Mouse (Mus musculus): ENCODE measurements around the gene Uggt1. TPM values are rescaled to one million over a fixed set of nuclear protein-coding genes. Genes with fewer than 3 reads are reported as not detected.

The Uggt1 gene
- polyA plus RNA-seq, 1 experiment from 2014 or later, result 59.8 TPM

- 78% methylated on average over 9 of the region's 9 CpGs for WGBS
- Histone ChIP-seq H3K27ac (no peak overlapping the region), H3K9me3 (ENCODE audit: control insufficient read depth, low read length) (no peaks in the 10 kb centered on the region), H3K4me2 (replicated peaks) (no peak overlapping the region), H3K4me3 (replicated peaks; ENCODE audit: low read length) (no peak overlapping the region), H3K9ac (no peak overlapping the region), H3K27me3 (ENCODE audit: control insufficient read depth, insufficient read depth, low read length) (no peaks in the 10 kb centered on the region), H3K4me1 (replicated peaks; ENCODE audit: control insufficient read depth, insufficient read depth, low read length) (no peaks in the 10 kb centered on the region), H3K36me3 (replicated peaks; ENCODE audit: control insufficient read depth, insufficient read depth) (no peaks in the 10 kb centered on the region)
- DNase-seq (ENCODE audit: low spot score), result no peak
- no peak for ATAC-seq (ENCODE audit: low FRiP score)
Measured at GRCm38 (mm10) chr1:36118061-36118685, 126.3 kb downstream of the Uggt1 start.

GRCm38 (mm10) chr1:36116488-36116887 lies 128.0 kb downstream of the Uggt1 start:
- Histone ChIP-seq H3K4me3 (replicated peaks; ENCODE audit: low read length) (no peak overlapping the region), H3K27me3 (ENCODE audit: control insufficient read depth, insufficient read depth, low read length) (no peaks in the 10 kb centered on the region), H3K9me3 (ENCODE audit: control insufficient read depth, low read length) (no peaks in the 10 kb centered on the region), H3K36me3 (replicated peaks; ENCODE audit: control insufficient read depth, insufficient read depth) (no peaks in the 10 kb centered on the region), H3K9ac (no peak overlapping the region), H3K4me2 (replicated peaks) (no peak overlapping the region), H3K27ac (no peak overlapping the region), H3K4me1 (replicated peaks; ENCODE audit: control insufficient read depth, insufficient read depth, low read length) (no peaks in the 10 kb centered on the region)
- ATAC-seq (ENCODE audit: low FRiP score) (no peak), DNase-seq (ENCODE audit: low spot score) (no peak)
- WGBS, result 81% methylated on average over 5 of the region's 5 CpGs

GRCm38 (mm10) chr1:36114844-36115243 lies 129.7 kb downstream of the Uggt1 start:
- Histone ChIP-seq H3K9ac (no peak overlapping the region), H3K27ac (no peak overlapping the region), H3K9me3 (ENCODE audit: control insufficient read depth, low read length) (no peaks in the 10 kb centered on the region), H3K4me2 (replicated peaks) (no peak overlapping the region), H3K4me1 (replicated peaks; ENCODE audit: control insufficient read depth, insufficient read depth, low read length) (no peaks in the 10 kb centered on the region), H3K36me3 (replicated peaks; ENCODE audit: control insufficient read depth, insufficient read depth) (no peaks in the 10 kb centered on the region), H3K27me3 (ENCODE audit: control insufficient read depth, insufficient read depth, low read length) (no peaks in the 10 kb centered on the region), H3K4me3 (replicated peaks; ENCODE audit: low read length) (no peak overlapping the region)
- ATAC-seq (ENCODE audit: low FRiP score), result no peak
- WGBS, result 85% methylated on average over 3 of the region's 3 CpGs
- no peak for DNase-seq (ENCODE audit: low spot score)

DNA sequence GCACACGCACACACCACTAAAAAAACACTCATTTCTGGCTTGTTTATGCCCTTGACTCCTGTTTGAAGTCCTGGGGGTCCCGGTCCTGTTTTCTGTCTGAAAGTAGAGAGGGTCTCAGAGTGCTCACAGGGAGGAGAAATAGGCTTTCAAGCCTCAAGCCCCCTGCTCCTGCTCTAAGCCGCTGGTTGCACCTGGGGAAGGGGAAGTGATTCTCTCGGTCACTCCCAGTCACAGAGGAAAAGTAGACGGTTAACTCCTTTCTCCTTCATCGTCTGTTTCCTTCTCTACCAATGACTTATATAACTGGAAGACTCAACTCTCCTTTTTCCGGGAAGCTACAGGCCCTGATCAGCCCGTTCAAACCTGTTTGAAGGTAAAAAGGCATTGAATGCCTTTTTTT lies 130.8 kb downstream of the Uggt1 start:
- Histone ChIP-seq H3K27me3 (ENCODE audit: control insufficient read depth, insufficient read depth, low read length) (no peaks in the 10 kb centered on the region), H3K4me2 (replicated peaks) (no peak overlapping the region), H3K27ac (no peak overlapping the region), H3K4me3 (replicated peaks; ENCODE audit: low read length) (no peak overlapping the region), H3K9me3 (ENCODE audit: control insufficient read depth, low read length) (no peaks in the 10 kb centered on the region), H3K4me1 (replicated peaks; ENCODE audit: control insufficient read depth, insufficient read depth, low read length) (no peaks in the 10 kb centered on the region), H3K9ac (no peak overlapping the region), H3K36me3 (replicated peaks; ENCODE audit: control insufficient read depth, insufficient read depth) (no peaks in the 10 kb centered on the region)
- WGBS, result 89% methylated on average over 8 of the region's 8 CpGs
- ATAC-seq (ENCODE audit: low FRiP score), result no peak
- no peak for DNase-seq (ENCODE audit: low spot score)

DNA sequence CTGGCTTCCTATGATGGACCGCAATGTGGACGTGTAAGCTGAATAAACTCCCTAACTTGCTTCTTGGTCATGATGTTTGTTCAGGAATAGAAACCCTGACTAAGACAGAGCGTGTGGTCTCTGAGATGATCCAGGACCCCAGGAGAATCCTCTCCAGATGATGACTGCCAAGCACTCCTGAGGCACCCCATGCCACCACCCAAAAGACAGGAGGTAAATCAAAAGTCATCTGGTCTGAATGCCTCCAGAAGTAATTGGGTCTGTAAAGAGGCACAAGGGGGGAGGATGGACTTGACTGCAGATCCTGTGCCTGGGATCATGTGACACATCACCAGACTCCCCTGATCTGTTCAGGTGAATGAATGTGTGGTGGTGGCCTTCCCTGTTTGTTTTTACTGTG lies 131.9 kb downstream of the Uggt1 start:
- DNase-seq (ENCODE audit: low spot score) (no peak), ATAC-seq (ENCODE audit: low FRiP score) (no peak)
- no peaks in the 10 kb centered on the region for H3K27me3 ChIP-seq (ENCODE audit: control insufficient read depth, insufficient read depth, low read length)
- no peak overlapping the region for H3K4me3 ChIP-seq (replicated peaks; ENCODE audit: low read length)
- H3K4me2 ChIP-seq (replicated peaks), result no peak overlapping the region
- H3K9ac ChIP-seq, result no peak overlapping the region
- H3K36me3 ChIP-seq (replicated peaks; ENCODE audit: control insufficient read depth, insufficient read depth), result no peaks in the 10 kb centered on the region
- H3K27ac ChIP-seq, result no peak overlapping the region
- H3K4me1 ChIP-seq (replicated peaks; ENCODE audit: control insufficient read depth, insufficient read depth, low read length), result no peaks in the 10 kb centered on the region
- H3K9me3 ChIP-seq (ENCODE audit: control insufficient read depth, low read length), result no peaks in the 10 kb centered on the region
- 91% methylated on average over 3 of the region's 3 CpGs for WGBS

GRCm38 (mm10) chr1:36109987-36110386 lies 134.5 kb downstream of the Uggt1 start:
- no peak overlapping the region for H3K27ac ChIP-seq
- WGBS, result 82% methylated on average over 4 of the region's 4 CpGs
- H3K4me3 ChIP-seq (replicated peaks; ENCODE audit: low read length), result no peak overlapping the region
- H3K4me1 ChIP-seq (replicated peaks; ENCODE audit: control insufficient read depth, insufficient read depth, low read length), result no peaks in the 10 kb centered on the region
- DNase-seq (ENCODE audit: low spot score) (no peak), ATAC-seq (ENCODE audit: low FRiP score) (no peak)
- no peaks in the 10 kb centered on the region for H3K27me3 ChIP-seq (ENCODE audit: control insufficient read depth, insufficient read depth, low read length)
- H3K4me2 ChIP-seq (replicated peaks), result no peak overlapping the region
- H3K9ac ChIP-seq, result no peak overlapping the region
- peaks cover 16% of the 10 kb centered on the region for H3K36me3 ChIP-seq (replicated peaks; ENCODE audit: control insufficient read depth, insufficient read depth)
- H3K9me3 ChIP-seq (ENCODE audit: control insufficient read depth, low read length), result no peaks in the 10 kb centered on the region

DNA sequence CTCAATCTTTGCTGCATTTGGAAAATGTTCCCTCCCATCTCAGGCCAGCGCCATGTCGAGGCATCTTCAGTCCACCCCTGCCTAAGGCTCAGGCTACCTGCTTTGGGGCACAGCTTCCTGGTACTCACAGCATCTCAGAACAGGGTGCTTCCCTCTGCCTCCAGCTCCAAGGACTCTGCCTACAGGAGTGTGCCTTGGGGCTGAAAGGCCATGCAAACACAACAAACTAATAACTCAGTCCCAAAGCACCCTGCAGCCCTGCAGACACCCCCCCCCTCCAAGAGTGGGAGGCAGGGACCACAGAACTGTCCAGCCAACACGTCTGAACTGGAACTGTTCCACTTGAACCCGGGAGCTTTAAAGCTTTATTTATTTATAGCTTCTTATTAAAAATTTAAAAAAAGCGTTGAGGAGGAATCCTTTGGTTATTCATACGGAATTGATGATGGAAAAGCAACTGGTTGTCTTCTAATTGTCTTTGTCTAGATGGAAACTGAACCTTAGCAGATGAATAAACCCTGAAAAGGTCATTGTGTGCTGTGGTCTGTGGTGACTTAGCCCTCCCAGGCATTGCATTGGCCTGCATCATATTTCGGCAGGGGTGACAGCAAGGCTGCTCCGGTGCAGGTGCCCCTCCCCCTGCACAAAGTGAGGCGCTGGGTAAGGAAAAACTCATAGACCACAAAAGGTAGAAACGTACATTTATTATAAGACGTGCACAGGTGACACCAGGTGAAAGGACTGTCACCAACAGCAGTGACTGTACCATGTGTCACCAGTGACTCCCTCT lies 138.4 kb downstream of the Uggt1 start:
- no peaks in the 10 kb centered on the region for H3K9me3 ChIP-seq (ENCODE audit: control insufficient read depth, low read length)
- no peak overlapping the region for H3K9ac ChIP-seq
- DNase-seq (ENCODE audit: low spot score) (no peak), ATAC-seq (ENCODE audit: low FRiP score) (no peak)
- H3K4me2 ChIP-seq (replicated peaks), result no peak overlapping the region
- H3K36me3 ChIP-seq (replicated peaks; ENCODE audit: control insufficient read depth, insufficient read depth), result peaks cover 46% of the 10 kb centered on the region
- no peak overlapping the region for H3K4me3 ChIP-seq (replicated peaks; ENCODE audit: low read length)
- no peaks in the 10 kb centered on the region for H3K4me1 ChIP-seq (replicated peaks; ENCODE audit: control insufficient read depth, insufficient read depth, low read length)
- H3K27me3 ChIP-seq (ENCODE audit: control insufficient read depth, insufficient read depth, low read length), result no peaks in the 10 kb centered on the region
- no peak overlapping the region for H3K27ac ChIP-seq
- 87% methylated on average over 11 of the region's 11 CpGs for WGBS

- 94% methylated on average over 3 of the region's 3 CpGs for WGBS
- Histone ChIP-seq H3K4me1 (replicated peaks; ENCODE audit: control insufficient read depth, insufficient read depth, low read length) (no peaks in the 10 kb centered on the region), H3K9me3 (ENCODE audit: control insufficient read depth, low read length) (no peaks in the 10 kb centered on the region), H3K4me2 (replicated peaks) (no peak overlapping the region), H3K27ac (no peak overlapping the region), H3K4me3 (replicated peaks; ENCODE audit: low read length) (no peak overlapping the region), H3K27me3 (ENCODE audit: control insufficient read depth, insufficient read depth, low read length) (no peaks in the 10 kb centered on the region), H3K36me3 (replicated peaks; ENCODE audit: control insufficient read depth, insufficient read depth) (peaks cover 48% of the 10 kb centered on the region), H3K9ac (no peak overlapping the region)
- ATAC-seq (ENCODE audit: low FRiP score) (no peak), DNase-seq (ENCODE audit: low spot score) (no peak)
Measured at GRCm38 (mm10) chr1:36100371-36100770, 144.1 kb downstream of the Uggt1 start.

- no peak overlapping the region for H3K4me2 ChIP-seq (replicated peaks)
- no peak overlapping the region for H3K27ac ChIP-seq
- no peak for ATAC-seq (ENCODE audit: low FRiP score)
- no peaks in the 10 kb centered on the region for H3K4me1 ChIP-seq (replicated peaks; ENCODE audit: control insufficient read depth, insufficient read depth, low read length)
- no peaks in the 10 kb centered on the region for H3K27me3 ChIP-seq (ENCODE audit: control insufficient read depth, insufficient read depth, low read length)
- no peak for DNase-seq (ENCODE audit: low spot score)
- H3K9me3 ChIP-seq (ENCODE audit: control insufficient read depth, low read length), result no peaks in the 10 kb centered on the region
- H3K9ac ChIP-seq, result no peak overlapping the region
- H3K4me3 ChIP-seq (replicated peaks; ENCODE audit: low read length), result no peak overlapping the region
- H3K36me3 ChIP-seq (replicated peaks; ENCODE audit: control insufficient read depth, insufficient read depth), result peaks cover 45% of the 10 kb centered on the region
- WGBS, result 92% methylated on average over 4 of the region's 4 CpGs
Measured at GRCm38 (mm10) chr1:36098432-36098831, 146.1 kb downstream of the Uggt1 start.

Data from hindbrain, embryonic 14.5 days (tissue).